Mouse (Mus musculus): ENCODE measurements around the gene Vac14.
"Not testable (repeated sequence)": the region's sequence is repeated elsewhere in the genome, so short reads cannot be mapped to it uniquely, and the experiment has no call there.

The Vac14 gene

GRCm38 (mm10) chr8:110648577-110648976, 30.2 kb downstream of the Vac14 start:
- DNase-seq (ENCODE audit: low spot score in 2 of 2): no peak

DNA sequence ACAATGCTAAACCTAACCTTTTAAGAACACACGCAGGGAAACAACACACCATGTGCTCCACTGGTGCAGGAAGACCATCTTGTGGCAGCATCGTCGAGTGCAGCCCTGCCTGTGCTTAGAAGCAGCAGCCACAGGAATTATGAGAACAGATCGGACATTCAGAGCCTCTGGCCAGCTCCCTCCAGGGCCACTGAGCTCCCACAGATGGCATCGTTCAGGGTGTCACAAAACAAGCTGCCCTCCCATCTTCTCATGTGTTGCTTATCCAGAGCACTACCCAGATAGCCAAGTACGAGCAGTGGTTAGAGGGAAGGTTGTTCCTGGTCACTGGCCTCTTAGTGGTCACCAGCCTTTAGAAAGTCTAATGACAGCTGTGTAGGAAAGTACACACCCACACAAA, 30.9 kb downstream of the Vac14 start:
- no peak for DNase-seq (ENCODE audit: low spot score in 2 of 2)

GRCm38 (mm10) chr8:110650838-110651237, 32.5 kb downstream of the Vac14 start:
- DNase-seq (ENCODE audit: low spot score in 2 of 2): no peak

DNA sequence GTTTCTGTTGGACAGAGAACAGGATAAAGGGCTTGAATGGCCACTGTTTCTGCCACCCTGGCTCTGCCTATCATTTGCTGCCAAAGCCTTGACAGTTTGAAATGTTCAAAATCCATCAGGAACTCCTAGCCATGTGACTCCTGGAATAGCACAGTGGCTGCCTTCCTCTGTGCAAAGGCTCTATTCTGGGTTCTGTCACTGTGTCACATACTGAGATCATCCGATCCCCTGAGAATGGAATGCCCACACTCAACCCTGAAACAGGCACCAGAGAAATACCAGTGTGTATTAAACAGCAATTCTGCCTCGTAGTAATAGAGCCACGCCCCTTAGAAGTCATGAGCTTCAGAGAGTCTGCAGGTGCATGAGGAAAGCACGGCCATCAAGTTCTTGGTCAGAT, 33.5 kb downstream of the Vac14 start:
- DNase-seq (ENCODE audit: low spot score in 2 of 2): no peak

- no peak for DNase-seq (ENCODE audit: low spot score in 2 of 2)
Observed at GRCm38 (mm10) chr8:110654075-110655060, 36.0 kb downstream of the Vac14 start.

- no peak for DNase-seq (ENCODE audit: low spot score in 2 of 2)
Observed at GRCm38 (mm10) chr8:110655827-110656226, 37.4 kb downstream of the Vac14 start.

- DNase-seq (ENCODE audit: low spot score in 2 of 2): no peak
Observed at GRCm38 (mm10) chr8:110657661-110658060, 39.3 kb downstream of the Vac14 start.

- no peak for DNase-seq (ENCODE audit: low spot score in 2 of 2)
Observed at GRCm38 (mm10) chr8:110660121-110660520, 41.7 kb downstream of the Vac14 start.

DNA sequence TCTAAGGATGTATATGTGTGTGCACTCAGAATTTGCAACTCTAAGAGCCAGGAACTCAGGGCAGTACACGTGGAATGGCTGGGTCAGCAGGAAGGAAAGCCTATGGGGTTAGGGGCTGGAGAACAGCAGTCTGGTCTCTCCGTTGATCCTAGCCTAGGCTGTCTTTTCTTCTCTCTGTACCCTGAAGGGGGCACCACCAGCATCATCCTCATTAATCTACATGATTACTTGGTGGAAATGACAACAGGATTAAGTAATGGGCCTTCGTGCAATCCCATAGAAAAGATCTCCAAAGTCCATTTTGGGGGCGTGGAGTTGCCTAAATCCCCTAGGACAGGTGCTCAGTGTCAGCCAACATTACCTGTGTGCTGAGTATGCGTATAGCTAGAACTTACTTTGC, 44.2 kb downstream of the Vac14 start:
- no peak for DNase-seq (ENCODE audit: low spot score in 2 of 2)

DNA sequence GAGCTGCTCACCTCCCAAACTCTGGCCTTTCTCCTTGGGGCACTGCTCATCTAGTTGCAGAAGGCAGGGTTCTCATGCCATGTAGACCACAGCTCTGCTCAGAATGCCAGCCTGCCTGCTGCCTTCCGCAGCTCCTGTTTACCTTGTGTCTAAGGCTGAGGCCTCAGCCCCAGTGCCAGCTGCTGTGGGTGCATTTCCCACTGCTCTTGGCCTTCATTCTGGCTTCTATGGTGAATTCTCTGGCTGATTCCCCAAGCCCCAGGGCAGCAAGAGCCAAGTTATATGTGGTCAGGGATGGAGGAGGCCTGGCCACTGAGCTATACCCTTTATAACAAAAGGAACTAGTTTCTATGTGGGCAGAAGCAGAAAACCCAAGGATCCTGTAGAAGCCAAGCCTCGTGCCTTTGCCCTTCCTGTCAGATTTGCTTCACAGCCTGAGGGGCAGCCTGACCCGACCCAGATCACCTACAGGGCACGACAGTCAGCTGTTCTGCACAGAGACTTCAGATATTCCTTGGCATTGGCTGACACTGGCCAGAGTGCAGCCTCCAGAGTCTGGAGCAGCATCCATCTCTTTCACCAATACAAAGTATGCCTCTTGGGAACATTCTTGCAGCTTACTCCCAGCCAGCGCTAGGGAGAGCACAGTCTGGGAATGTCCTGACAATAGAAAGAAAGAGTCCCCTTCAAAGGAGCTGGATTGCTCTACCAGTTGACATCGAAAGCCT, 44.8 kb downstream of the Vac14 start:
- DNase-seq (ENCODE audit: low spot score in 2 of 2): no peak

DNA sequence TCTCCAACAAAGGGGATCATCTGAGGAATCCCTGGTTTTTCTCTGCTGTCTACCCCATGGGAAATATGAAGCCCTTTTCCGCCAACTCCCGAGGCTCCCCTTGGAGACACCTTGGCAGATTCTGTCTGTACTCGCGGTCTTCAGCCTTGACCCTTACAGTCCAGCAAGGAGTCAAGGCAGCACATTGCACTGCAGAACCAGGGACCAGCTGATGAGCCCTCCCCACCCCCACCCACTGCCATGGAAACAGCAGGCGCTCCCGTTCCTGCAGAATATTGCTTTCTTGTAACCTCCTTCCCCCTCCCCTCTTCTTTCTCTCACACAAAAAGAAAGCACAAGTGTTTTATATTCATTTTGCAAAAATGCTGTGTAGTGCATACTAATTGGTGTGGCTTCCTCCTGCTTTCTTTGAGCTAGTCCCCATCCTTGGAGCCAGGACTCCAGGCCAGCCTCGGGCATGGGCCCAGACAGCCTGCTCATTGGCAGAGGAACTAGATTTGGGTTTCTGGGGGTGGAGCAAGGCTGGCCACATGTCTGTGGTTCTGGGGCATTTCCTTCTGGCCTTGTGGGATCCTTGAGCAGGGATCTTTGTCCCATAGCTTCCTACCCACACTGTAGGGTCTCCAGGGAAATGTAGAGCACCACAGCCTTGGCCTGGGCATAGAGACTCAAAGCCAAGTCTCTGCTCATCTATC, 46.0 kb downstream of the Vac14 start:
- no peak for DNase-seq (ENCODE audit: low spot score in 2 of 2)

- no peak for DNase-seq (ENCODE audit: low spot score in 2 of 2)
Observed at GRCm38 (mm10) chr8:110665000-110665399, 46.6 kb downstream of the Vac14 start.

- DNase-seq (ENCODE audit: low spot score in 2 of 2): not testable (repeated sequence)
Observed at GRCm38 (mm10) chr8:110667590-110668177, 49.3 kb downstream of the Vac14 start.

- no peak for DNase-seq (ENCODE audit: low spot score in 2 of 2)
Observed at GRCm38 (mm10) chr8:110669932-110670628, 51.7 kb downstream of the Vac14 start.

- DNase-seq (ENCODE audit: low spot score in 2 of 2): no peak
Observed at GRCm38 (mm10) chr8:110671309-110671708, 52.9 kb downstream of the Vac14 start.

- DNase-seq (ENCODE audit: low spot score in 2 of 2): no peak
Observed at GRCm38 (mm10) chr8:110672133-110672532, 53.7 kb downstream of the Vac14 start.

- DNase-seq (ENCODE audit: low spot score in 2 of 2): no peak
Observed at GRCm38 (mm10) chr8:110673168-110673567, 54.8 kb downstream of the Vac14 start.

GRCm38 (mm10) chr8:110674589-110674988, 56.2 kb downstream of the Vac14 start:
- no peak for DNase-seq (ENCODE audit: low spot score in 2 of 2)

GRCm38 (mm10) chr8:110676702-110677101, 58.3 kb downstream of the Vac14 start:
- DNase-seq (ENCODE audit: low spot score in 2 of 2): no peak

DNA sequence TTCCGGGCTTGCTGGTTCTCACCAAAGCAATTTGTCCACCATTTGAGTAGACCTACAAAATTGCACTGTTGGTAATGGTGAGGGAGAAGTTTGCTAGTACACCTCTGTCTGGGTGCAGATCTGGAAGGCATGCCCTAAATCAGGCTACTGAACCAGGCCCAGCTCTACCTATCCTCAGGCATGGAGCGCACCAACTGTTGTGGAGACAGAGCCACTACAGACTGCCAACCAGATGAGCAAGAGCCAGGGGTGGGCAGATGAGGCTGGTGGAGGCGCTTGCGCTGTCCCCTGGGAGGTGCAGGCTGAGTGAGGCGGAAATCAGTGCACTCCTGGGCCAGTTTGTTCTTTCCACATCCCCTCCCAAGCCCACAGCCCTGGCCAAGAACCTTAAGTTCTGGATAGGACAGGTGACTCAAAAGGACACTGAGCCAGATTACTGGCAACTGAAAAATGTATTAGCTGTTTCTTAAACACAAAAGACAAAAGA, 58.8 kb downstream of the Vac14 start:
- DNase-seq (ENCODE audit: low spot score in 2 of 2): no peak

- DNase-seq (ENCODE audit: low spot score in 2 of 2): no peak
Observed at GRCm38 (mm10) chr8:110678989-110679388, 60.6 kb downstream of the Vac14 start.
